ENCODE assay signal across 8 mouse cellular contexts in the genomic region with DNA sequence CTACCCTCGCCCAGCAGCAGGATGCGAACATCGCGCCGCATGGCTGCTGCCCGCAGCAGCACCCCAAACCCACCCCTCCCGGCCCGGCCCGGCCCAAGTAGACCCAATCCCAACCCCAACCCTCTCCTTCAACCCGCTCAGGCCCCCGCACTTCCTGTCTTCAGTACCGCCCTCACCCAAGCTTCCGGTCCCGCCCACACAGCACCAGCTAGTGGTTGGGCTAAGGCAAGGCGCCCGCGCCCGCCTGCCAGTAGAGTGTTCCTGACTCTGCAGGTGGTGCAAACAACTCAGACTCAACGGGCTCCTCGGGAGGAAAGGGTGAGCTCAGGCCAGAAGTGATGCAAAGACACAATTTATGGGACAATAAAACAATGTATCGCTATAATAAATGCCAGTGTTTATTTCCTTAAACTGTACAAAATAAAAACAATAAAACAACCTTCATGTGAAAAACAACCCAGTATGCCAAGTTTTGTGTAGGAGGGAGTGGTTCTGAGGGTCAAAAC. TPM values are rescaled to one million over a fixed set of nuclear protein-coding genes. Genes with fewer than 3 reads are reported as not detected.
DNase-seq lines count a peak whose midpoint lies in the region; ATAC-seq lines count a peak whose summit lies in the region.

Rhot2 (minus strand) TSS at position 456 of the 506 bp plus-strand sequence.

- peak; percentile 95 for ATAC-seq in frontal cortex, adult (ENCODE audit: low TSS enrichment)

- peak within 1 kb of the TSS; percentile 86 for H3K4me3 ChIP-seq in hindbrain, embryonic 10.5 days

- peak; percentile 83 for DNase-seq in MEL-GATA-1-ER (ENCODE audit: extremely low read depth, low read depth)
- peak; percentile 90 for DNase-seq in cerebellum, adult 8-10 months
- DNase-seq in hindbrain, embryonic 10.5 days (ENCODE audit: low spot score) = peak; percentile 93
- peak; percentile 92 to 95 for DNase-seq in layer of hippocampus, postnatal 10 days (ENCODE audit: low spot score in 2 of 2)
- DNase-seq in lung, postnatal 10 days = peak; percentile 98
- peak; percentile 94 for DNase-seq in ovary, postnatal 36 days (ENCODE audit: low spot score)
- DNase-seq in thymus, postnatal 25 days = peak; percentile 97

- H3K36me3 ChIP-seq in hindbrain, embryonic 10.5 days = peaks cover 85% of the 10 kb centered on the region

- H3K27ac ChIP-seq in hindbrain, embryonic 10.5 days = peak within 1 kb of the TSS; percentile 95

- H3K4me1 ChIP-seq in hindbrain, embryonic 10.5 days (replicated peaks) = peaks cover 31% of the 10 kb centered on the region

- no peaks in the 10 kb centered on the region for H3K9me3 ChIP-seq in hindbrain, embryonic 10.5 days

- WGBS in hindbrain, embryonic 10.5 days = under 1% methylated on average over 21 of the region's 21 CpGs

- H3K27me3 ChIP-seq in hindbrain, embryonic 10.5 days (ENCODE audit: insufficient read depth, poor library complexity, severe bottlenecking) = no peaks in the 10 kb centered on the region

RNA-seq across cellular contexts. Expression of gene Rhot2, which starts in this region (rescaled TPM):
- 18.8 and 28.5 TPM in 2 replicates for polyA plus RNA-seq in hindbrain, embryonic 10.5 days (2016; fragmentation: Nextera tagmentation; extraction: Ambion mirVana)
- 10 to 100 TPM; 80.3 to 94.8 TPM for total RNA-seq in layer of hippocampus, postnatal 10 days (2021)

Comparison
In these comparisons a context has a peak if more than half of its experiments do, and no peak if none do; other contexts are left out.
1. Peak in every context shown above with its lines: DNase-seq, ATAC-seq, H3K4me3 ChIP-seq and H3K27ac ChIP-seq.